Mouse (Mus musculus): ENCODE data around the gene Zwilch.

Zwilch gene

GRCm38 (mm10) chr9:64094083-64094482 lies 78.8 kb downstream of the Zwilch start:
- DNase-seq: no peak

DNA sequence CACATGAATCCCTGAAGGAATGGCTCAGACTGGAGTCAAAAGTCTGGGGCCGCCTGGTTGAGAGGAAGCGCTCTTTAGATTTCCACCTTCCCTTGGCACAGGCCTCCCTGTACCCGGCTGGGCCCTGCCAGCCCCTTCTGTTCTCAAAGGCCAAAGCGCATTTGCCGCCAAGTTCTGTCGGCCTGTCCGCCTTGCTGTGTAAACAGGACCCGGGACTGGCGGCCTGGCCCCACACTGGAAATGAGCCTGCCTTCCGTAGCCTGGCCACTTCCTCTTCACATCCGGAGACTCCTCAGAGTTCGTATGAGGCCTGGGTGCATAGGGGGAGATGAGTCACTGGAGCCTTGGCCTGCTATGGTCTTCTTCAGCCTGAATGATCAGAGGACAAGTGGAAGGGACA lies 83.9 kb downstream of the Zwilch start:
- peak; percentile 26 for DNase-seq

DNA sequence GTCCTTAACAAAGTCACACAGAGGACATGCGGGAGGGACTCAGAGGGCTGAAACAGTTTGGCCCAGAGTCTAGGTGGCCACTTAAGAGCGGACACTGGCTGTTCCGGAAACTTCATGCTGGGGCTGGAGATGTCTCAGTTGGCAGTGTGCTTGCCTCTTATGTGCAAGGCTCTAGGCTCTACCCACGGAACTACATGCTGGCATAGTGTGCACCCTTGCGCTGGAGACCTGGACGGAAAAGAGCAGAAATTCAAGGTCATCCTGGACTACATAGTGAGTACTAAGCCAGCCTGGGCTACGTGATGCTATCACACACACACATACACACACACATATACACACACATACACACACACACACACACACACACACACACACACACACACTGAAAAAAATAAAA lies 84.6 kb downstream of the Zwilch start:
- no peak for DNase-seq

DNA sequence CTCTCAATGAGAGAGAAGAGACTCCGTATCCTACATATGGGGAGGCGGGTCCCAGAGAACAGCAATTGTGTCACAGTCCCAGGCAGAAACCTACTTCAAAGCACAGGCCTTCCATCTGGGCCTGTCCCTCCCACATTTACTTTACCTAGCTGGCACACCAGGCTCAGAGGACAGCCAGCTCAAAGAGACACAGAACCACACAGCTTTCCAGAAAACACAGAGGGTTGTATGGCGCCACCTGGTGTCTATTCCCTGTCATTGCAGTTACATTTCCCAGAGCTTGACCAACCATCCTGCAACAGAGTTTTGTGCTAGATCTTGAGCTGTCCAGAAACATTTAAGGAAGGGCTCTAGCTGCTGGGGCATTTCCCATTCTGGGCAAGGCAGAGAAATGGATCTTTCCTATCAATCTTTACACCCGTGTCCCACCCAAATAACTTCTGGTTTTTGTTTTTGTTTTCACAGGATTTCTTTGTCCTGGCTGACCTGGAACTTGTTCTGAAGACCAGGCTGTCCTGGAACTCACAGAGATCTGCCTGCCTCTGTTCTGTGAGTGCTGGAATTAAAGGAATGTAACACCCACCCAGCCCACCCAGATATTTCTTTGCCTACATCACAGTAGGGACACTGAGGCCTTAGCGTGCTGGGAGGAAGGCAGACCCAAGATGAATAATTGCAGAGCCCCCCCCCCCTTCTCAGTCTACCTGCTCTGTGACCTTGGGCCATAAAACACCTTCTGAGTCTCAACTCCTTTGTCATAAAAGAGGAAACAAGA lies 85.3 kb downstream of the Zwilch start:
- peak; percentile 49 for DNase-seq

Measured in right cerebral cortex, postnatal 14 days (tissue).